Mouse (Mus musculus) myocyte (in vitro differentiated cells): ENCODE measurements at regions not wholly inside any gene's neighbourhood (a gene's known extent, or its start where the extent isn't known, plus 50 kb on each side); places are given as distances from the start of the nearest gene placed in this dataset.
"Not testable (repeated sequence)": the region's sequence is repeated elsewhere in the genome, so short reads cannot be mapped to it uniquely, and the experiment has no call there.

Experiments used
- H3K27me3 ChIP-seq: one replicate; pipeline ENCODE4 v1.6.1; 2011; ENCODE audit not compliant: control insufficient read depth, insufficient read depth, insufficient read length
- H3K36me3 ChIP-seq: one replicate; pipeline ENCODE4 v1.6.1; 2011; ENCODE audit not compliant: control insufficient read depth, insufficient read depth
- H3K4me2 ChIP-seq: one replicate; pipeline ENCODE4 v1.6.1; 2011; ENCODE audit warnings: low read depth, control low read depth
- H3K4me3 ChIP-seq: one replicate; pipeline ENCODE4 v1.5.1; 2011; ENCODE audit warnings: mild to moderate bottlenecking, control low read depth, moderate library complexity
- H3K79me2 ChIP-seq: one replicate; pipeline ENCODE4 v1.6.1; 2011; ENCODE audit not compliant: control insufficient read depth, insufficient read depth
- H3ac ChIP-seq: one replicate; pipeline ENCODE4 v1.6.1; 2011; ENCODE audit not compliant: control insufficient read depth, insufficient read length
- CEBPB ChIP-seq: IDR thresholded peaks from 2 replicates; pipeline ENCODE4 v1.6.1; 2011; ENCODE audit warnings: mild to moderate bottlenecking, moderate library complexity; ENCODE audit not compliant: poor library complexity, insufficient read depth, severe bottlenecking
- MAX ChIP-seq: IDR thresholded peaks from one replicate; pipeline ENCODE4 v1.6.1; 2011; ENCODE audit warnings: low read depth, mild to moderate bottlenecking, control low read depth
- MYOD1 ChIP-seq, 3 experiments: IDR thresholded peaks; one replicate each; pipeline ENCODE4 v1.6.1; 2011; ENCODE audit warnings: control low read depth in 2 of 3, low read depth in 2 of 3, mild to moderate bottlenecking in 2 of 3, moderate library complexity in 1 of 3; ENCODE audit not compliant: insufficient read length in 2 of 3, control insufficient read depth in 1 of 3
- MYOG ChIP-seq, 3 experiments: IDR thresholded peaks; one replicate each; pipeline ENCODE4 v1.6.1; 2011; ENCODE audit warnings: control low read depth in 2 of 3, low read depth in 2 of 3, mild to moderate bottlenecking in 2 of 3; ENCODE audit not compliant: insufficient read length in 2 of 3, control insufficient read depth in 1 of 3, insufficient read depth in 1 of 3
- POLR2A ChIP-seq: IDR thresholded peaks from one replicate; pipeline ENCODE4 v1.6.1; 2011; ENCODE audit warnings: low read depth, mild to moderate bottlenecking, control low read depth, moderate library complexity; ENCODE audit not compliant: insufficient read length
- POLR2AphosphoS2 ChIP-seq: IDR thresholded peaks from one replicate; pipeline ENCODE4 v1.6.1; 2011; ENCODE audit warnings: low read depth, control low read depth; ENCODE audit not compliant: insufficient read length
- REST ChIP-seq: IDR thresholded peaks from one replicate; pipeline ENCODE4 v1.6.1; 2011; ENCODE audit warnings: mild to moderate bottlenecking, control low read depth, moderate library complexity; ENCODE audit not compliant: insufficient read depth, insufficient read length
- SRF ChIP-seq: IDR thresholded peaks from one replicate; pipeline ENCODE4 v1.6.1; 2011; ENCODE audit warnings: low read depth; ENCODE audit not compliant: control insufficient read depth, insufficient read length
- TCF12 ChIP-seq: IDR thresholded peaks from one replicate; pipeline ENCODE4 v1.6.1; 2011; ENCODE audit warnings: mild to moderate bottlenecking, control low read depth; ENCODE audit not compliant: poor library complexity, insufficient read depth, severe bottlenecking
- USF1 ChIP-seq: IDR thresholded peaks from one replicate; pipeline ENCODE4 v1.6.1; 2011; ENCODE audit warnings: low read depth, mild to moderate bottlenecking, control low read depth, moderate library complexity

DNA sequence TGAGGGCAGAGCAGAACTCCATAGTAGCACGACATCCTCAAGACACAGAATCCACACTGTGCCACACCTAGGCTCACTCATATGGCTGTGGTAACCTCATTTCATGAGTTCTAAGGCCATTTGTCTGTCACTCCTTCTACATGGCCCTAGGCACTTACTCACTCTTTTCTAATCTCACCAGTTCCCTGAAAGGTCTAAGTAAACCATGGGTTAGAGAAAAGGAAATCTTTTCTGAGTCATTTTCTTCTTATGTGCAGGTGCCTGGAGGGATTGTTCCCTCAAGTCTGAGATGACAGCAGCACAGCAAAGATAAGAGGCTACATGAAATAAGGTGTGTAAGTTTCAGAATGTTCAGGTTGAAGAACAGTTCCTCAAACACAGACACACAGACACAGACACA lies 120.8 kb upstream of the Gdi2 start:
- TF ChIP-seq MYOD1 (IDR thresholded peaks at IDR 0.05; ENCODE audit: control insufficient read depth in 1 of 3, insufficient read length in 2 of 3, low read depth in 2 of 3) (no peak), CEBPB (no peak), TCF12 (no peak), POLR2A (no peak), POLR2AphosphoS2 (no peak)

GRCm38 (mm10) chr13:3455374-3455773 lies 82.5 kb upstream of the Gdi2 start:
- not testable (repeated sequence) for H3K27me3 ChIP-seq, H3K4me3 ChIP-seq, H3K4me2 ChIP-seq, H3K36me3 ChIP-seq, H3K79me2 ChIP-seq, H3ac ChIP-seq

More for the DNA sequence above, 120.8 kb upstream of the Gdi2 start:
- Histone ChIP-seq H3K4me3 (no peak overlapping the region), H3K36me3 (no peaks in the 10 kb centered on the region), H3ac (no peak overlapping the region), H3K4me2 (no peak overlapping the region), H3K79me2 (no peaks in the 10 kb centered on the region), H3K27me3 (no peaks in the 10 kb centered on the region)

- H3K4me3 ChIP-seq, result no peak overlapping the region
- no peaks in the 10 kb centered on the region for H3K36me3 ChIP-seq
- H3ac ChIP-seq, result no peak overlapping the region
- no peaks in the 10 kb centered on the region for H3K79me2 ChIP-seq
- TF ChIP-seq SRF (no peak), MYOD1 (IDR thresholded peaks at IDR 0.05; ENCODE audit: control insufficient read depth in 1 of 3, insufficient read length in 2 of 3, low read depth in 2 of 3) (no peak), CEBPB (no peak), USF1 (no peak), TCF12 (no peak), MAX (no peak), POLR2AphosphoS2 (no peak), REST (no peak), POLR2A (no peak)
- no peak overlapping the region for H3K4me2 ChIP-seq
- H3K27me3 ChIP-seq, result no peaks in the 10 kb centered on the region
These were observed 61.0 kb upstream of the Gdi2 start for GRCm38 (mm10) chr13:3476884-3477283.

GRCm38 (mm10) chr13:3477997-3478728 lies 59.7 kb upstream of the Gdi2 start:
- H3K27me3 ChIP-seq, result no peaks in the 10 kb centered on the region
- no peaks in the 10 kb centered on the region for H3K79me2 ChIP-seq
- TF ChIP-seq MYOD1 (IDR thresholded peaks at IDR 0.05; ENCODE audit: control insufficient read depth in 1 of 3, insufficient read length in 2 of 3, low read depth in 2 of 3) (no peak), MYOG (IDR thresholded peaks at IDR 0.05; ENCODE audit: control insufficient read depth in 1 of 3, insufficient read depth in 1 of 3, insufficient read length in 2 of 3, low read depth in 2 of 3) (peak in 1 of 3 experiments; percentile 11), SRF (no peak), TCF12 (no peak), REST (no peak)
- no peaks in the 10 kb centered on the region for H3K36me3 ChIP-seq
- no peak overlapping the region for H3K4me2 ChIP-seq
- no peak overlapping the region for H3K4me3 ChIP-seq
- H3ac ChIP-seq, result no peak overlapping the region
